Mouse (Mus musculus) ES-Bruce4 (cell line): ENCODE measurements around the gene 2900026A02Rik.

Experiments used
- CTCF ChIP-seq: IDR thresholded peaks from one replicate; pipeline ENCODE4 v1.8.1; 2011; ENCODE audit warnings: low read depth, low read length
- POLR2A ChIP-seq: IDR thresholded peaks from one replicate; pipeline ENCODE4 v1.8.1; 2011; ENCODE audit warnings: low read length; ENCODE audit not compliant: insufficient read depth

DNA sequence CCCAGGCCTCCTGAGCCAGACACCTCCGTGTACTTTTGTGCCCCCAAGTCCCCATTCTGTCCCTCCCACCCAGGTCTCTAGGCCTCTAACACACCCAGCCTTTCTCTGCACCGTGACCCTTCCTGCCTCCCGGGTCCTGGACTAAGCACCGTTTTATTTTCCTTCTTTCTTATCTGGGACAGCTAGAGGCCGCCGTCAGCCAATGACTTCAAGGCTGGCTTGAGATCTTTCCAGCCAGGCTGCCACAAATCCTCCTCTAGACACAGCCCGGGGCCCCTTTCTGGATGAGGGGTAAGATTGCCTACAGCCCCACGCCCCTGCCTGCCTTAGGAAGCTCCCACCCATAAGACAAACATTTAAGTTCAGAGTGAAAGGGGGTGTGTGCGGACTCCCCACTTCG lies 85.5 kb downstream of the 2900026A02Rik start:
- TF ChIP-seq CTCF, result no peak
- TF ChIP-seq POLR2A, result no peak
